Mouse (Mus musculus): ENCODE data around the gene Mdfi. TPM values are rescaled to one million over a fixed set of nuclear protein-coding genes. Genes with fewer than 3 reads are reported as not detected.

Gene Mdfi
- total RNA-seq, 2 experiments from 2014 or later: 0.40 to 1.3 TPM

- peak; percentile 25 to 29 for DNase-seq
Measured at GRCm38 (mm10) chr17:47802806-47803205, 31.7 kb downstream of the Mdfi start.

DNA sequence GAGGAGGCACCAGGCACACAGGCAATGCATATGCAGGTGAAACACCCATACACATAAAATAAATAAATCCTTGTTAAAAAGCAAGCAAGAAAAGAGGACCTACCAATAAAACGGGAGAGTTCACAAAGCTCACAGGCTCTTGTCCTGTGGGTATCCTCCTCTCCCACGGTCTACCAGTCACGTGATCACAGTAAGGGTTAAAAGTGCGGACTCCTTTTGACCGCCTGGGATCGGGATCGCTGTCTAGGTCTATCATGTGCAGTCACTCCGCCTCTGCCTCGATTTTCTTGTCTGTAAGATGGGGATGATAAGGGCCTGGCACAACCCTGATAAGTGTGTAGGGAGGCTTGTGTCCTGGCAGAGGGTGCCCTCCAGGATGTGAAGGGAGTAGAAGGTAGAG is 37.1 kb downstream of the Mdfi start:
- DNase-seq: no peak

- DNase-seq: no peak
Measured at GRCm38 (mm10) chr17:47796968-47797367, 37.5 kb downstream of the Mdfi start.

DNA sequence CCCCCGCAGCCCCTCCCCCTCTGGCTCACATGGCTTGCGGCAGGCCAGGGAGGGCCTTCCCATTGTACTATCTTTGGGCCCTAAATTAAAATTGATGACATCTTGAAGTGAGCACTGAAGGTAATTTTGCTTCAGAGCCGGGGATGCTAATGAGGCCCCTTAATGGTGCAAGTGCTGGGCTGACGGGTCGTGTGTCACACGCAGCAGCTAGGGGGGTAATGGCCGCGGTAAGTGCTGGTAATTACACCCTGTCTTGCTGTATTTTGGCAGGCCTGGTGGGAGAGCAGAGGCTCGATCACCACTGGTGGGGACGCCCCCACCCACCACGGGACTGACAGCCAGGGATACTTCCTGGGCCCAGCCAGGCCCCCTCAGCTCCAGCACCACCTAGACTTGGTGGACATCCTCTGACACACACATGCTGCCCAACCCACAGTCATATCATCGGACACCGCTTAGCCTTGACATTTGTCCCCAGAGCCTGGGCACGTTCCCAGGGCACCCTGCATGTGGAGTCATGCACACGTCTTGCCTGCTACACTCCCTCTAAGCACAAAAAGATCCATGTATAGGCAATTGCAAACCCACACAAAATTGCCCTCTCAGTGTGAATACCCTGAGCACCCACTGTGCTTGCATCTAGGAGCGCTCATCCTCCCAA is 38.2 kb downstream of the Mdfi start:
- no peak for DNase-seq

- DNase-seq: peak; percentile 46 to 69
Measured at GRCm38 (mm10) chr17:47795446-47795845, 39.0 kb downstream of the Mdfi start.

DNA sequence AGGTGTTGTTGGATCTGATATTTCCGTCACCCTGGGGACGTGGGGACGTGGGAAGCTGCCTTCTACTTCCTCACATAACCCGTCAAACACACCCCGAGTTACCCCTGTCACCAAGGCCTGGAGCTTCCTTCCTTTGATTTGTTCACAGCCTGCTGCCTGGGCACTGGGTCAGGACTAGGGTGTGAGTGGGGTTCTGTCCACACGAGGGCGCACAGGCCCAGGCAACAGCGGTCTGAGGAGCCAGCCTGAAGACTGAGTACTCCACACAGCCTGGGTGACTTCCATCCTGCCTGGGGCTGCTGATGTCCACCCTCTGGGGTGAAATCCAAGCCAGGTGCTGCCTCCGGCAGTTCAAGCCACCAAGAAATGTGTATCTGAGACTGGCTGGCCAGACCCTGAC is 41.1 kb downstream of the Mdfi start:
- peak; percentile 90 to 91 for DNase-seq

DNA sequence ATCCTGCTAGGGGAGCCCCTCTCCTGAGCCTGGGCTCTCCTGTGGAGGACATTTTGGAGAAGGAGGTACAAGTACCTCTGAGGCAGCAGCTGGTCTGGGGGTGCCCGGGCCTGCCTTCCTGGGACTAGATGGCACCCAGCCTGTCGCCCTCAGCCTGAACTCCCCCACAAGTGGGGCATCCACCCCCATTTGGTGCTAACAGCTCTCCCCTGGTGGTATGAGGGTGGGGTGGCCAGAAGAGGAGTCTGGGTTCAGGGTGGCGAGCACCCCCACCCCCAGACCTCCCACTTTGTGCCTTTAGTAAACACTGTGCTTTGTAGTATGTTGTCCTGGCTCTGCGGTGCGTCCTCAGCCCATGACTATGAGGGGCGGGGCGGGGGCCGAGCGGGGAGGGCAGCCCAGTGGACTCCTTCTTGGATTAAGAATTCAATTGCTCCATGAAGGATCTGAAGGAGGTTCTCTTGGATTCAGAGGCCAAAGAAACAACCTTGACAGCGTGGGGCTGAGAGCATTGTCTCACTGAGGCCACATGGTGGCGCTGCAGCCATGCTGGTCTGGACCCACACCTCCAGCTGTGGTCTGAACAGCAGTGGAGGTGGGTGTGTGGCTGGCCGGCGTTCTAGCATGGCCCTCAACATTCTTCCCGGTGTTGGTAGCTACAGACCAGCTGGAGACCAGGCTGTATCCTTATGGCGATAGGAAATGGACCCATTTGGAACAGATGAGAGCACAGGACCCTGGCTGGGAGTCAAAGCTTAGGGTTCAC is 42.2 kb downstream of the Mdfi start:
- peak; percentile 60 to 71 for DNase-seq

DNA sequence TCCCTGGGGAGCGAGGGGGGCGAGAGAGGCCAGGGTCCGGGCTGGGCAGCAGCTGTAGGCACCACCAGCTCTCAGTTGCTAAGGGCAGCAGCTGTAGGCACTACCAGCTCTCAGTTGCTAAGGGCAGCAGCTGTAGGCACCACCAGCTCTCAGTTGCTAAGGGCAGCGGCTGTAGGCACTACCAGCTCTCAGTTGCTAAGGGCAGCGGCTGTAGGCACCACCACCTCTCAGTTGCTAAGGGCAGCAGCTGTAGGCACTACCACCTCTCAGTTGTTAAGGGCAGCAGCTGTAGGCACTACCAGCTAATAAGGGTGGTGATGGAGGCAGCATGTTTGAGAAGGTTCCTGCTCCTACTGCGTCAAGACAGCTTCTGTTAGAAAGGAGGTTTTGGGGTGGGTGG is 45.5 kb downstream of the Mdfi start:
- DNase-seq: no peak

DNA sequence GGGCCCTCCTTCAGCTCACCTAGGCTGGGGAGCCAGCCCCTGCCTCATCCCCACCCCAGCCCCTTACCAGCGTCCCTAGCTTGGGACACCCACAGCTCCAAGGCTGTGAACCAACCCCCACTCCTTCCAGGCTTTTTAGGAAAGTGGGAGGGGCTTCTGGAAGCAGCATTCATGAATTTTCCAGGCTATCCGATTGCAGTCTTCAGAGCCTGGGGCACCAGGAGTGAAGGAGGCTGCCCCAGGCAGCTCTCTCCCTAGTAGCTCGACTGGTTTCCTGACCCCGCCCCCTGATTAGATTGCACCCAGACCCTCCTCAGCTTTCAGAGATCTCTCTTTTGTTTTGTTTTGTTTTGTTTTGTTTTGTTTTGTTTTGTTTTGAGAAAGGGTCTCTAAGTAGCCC is 46.2 kb downstream of the Mdfi start:
- DNase-seq: no peak

GRCm38 (mm10) chr17:47787632-47788031 is 46.9 kb downstream of the Mdfi start:
- DNase-seq: no peak

- peak in 1 of 2 experiments; percentile 49 for DNase-seq
Measured at GRCm38 (mm10) chr17:47784411-47784810, 50.1 kb downstream of the Mdfi start.

DNA sequence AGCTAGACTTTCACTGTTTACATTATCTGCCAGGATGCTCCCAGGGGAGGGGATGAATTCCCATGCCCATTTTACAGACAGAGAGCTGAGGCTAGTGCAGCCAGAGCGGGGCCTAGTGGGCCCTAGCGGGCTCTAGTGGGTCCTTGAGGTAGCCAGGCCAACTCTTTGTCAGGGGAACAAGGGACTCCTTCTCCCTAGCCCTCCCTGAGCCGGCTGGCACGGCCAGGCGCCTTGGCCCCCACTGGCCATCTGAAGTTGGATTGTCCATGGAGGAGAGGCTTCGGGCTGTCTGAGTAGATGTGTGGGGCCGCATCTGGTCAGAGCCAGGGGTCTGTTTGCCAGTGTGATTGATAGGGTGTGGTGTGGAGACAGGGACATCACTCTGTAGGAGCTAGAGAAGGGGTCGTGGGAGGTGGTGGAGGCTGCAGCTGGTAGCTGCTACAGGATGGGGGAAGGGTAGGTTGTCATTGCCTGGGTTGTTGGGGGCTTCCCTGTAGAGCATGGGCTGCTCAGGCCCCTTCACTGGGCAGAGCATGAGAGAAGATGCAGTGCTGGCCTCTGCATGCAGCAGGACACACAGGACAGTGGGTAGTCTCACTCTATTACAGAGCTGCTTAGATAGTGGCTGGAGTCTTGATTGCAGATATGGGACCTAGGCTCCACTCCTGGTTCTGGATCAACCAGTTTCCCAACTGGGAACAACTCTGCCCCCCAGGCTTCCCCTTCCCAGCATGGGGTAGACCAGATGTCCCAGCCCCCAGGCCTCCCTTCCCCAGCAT is 50.9 kb downstream of the Mdfi start:
- DNase-seq: no peak

GRCm38 (mm10) chr17:47782486-47782885 is 52.0 kb downstream of the Mdfi start:
- no peak for DNase-seq

DNA sequence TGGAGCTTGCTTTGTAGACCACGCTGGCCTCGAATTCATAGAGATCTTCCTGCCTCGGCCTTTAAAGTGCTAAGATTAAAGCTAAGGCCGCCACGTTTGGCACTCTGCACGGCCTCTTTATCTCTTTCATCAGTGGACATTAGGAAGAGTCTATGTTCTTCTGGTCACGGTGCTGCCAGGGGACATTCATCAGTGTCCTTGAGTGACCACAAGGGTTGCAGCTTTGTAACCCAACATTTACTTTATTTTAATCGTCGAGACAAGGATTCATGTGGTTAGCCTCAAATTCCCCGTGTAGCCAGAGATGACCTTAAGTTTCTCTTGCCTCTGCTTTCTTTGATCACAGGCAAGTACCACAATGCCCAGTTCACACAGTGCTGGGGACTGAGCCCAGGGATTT is 54.0 kb downstream of the Mdfi start:
- DNase-seq: no peak

- DNase-seq: no peak
Measured at GRCm38 (mm10) chr17:47777141-47777540, 57.4 kb downstream of the Mdfi start.

- DNase-seq: peak in 1 of 2 experiments; percentile 46
Measured at GRCm38 (mm10) chr17:47773604-47774003, 60.9 kb downstream of the Mdfi start.

- no peak for DNase-seq
Measured at GRCm38 (mm10) chr17:47769389-47770299, 64.8 kb downstream of the Mdfi start.

DNA sequence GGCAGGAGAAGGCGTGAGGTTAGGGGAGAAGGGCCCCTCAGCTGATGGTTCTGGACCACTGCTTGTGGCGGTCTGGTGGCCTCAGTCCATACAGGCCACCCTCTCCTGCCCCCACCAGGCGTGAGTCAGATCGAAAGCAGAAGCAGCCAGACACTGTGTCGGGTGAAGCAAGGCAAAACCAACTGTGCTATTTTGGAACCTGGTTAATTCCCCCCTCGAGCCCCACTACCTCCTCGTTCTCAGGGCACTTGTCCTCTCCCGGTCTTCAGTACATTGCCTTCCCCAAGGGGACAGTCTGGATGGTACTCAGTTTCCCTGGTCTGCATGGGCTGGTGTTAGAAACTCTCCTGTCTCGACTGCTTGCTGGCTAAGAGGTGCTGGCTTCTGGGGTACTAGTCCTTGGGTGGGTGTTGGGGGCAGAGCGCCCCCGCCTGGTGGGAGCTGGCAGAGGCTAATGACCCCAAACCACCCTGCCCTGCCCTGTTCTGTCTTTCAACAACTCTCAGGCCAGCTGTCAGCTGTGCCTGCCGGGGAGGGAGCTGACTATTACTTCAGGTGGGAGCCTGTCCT is 65.7 kb downstream of the Mdfi start:
- DNase-seq: peak; percentile 76 to 85

- DNase-seq: no peak
Measured at GRCm38 (mm10) chr17:47767456-47768141, 66.9 kb downstream of the Mdfi start.

GRCm38 (mm10) chr17:47767081-47767455 is 67.4 kb downstream of the Mdfi start:
- DNase-seq: no peak
